In genomic region chr2:174297086-174297571, GRCm38 (mm10) we compare ENCODE assay signal across 8 mouse cellular contexts. TPM values are rescaled to one million over a fixed set of nuclear protein-coding genes. Genes with fewer than 3 reads are reported as not detected.
DNase-seq lines count a peak whose midpoint lies in the region; ATAC-seq and TF ChIP-seq lines count a peak whose summit lies in the region.

No protein-coding gene starts in this region.

- no peak overlapping the region for H3K9ac ChIP-seq in embryonic facial prominence, embryonic 12.5 days
- H3K9ac ChIP-seq in hindbrain, embryonic 12.5 days = no peak overlapping the region
- H3K9ac ChIP-seq in liver, embryonic 14.5 days (replicated peaks) = peak overlapping the region; percentile 18
- no peak overlapping the region for H3K9ac ChIP-seq in neural tube, embryonic 13.5 days

- peak overlapping the region; percentile 33 for H3K4me2 ChIP-seq in embryonic facial prominence, embryonic 12.5 days (replicated peaks)
- peak overlapping the region; percentile 60 for H3K4me2 ChIP-seq in hindbrain, embryonic 12.5 days (replicated peaks)
- peak overlapping the region; percentile 84 for H3K4me2 ChIP-seq in liver, embryonic 14.5 days (ENCODE audit: low read depth)
- H3K4me2 ChIP-seq in neural tube, embryonic 13.5 days = peak overlapping the region; percentile 61

- H3K4me3 ChIP-seq in embryonic facial prominence, embryonic 12.5 days = peak overlapping the region; percentile 12; the same call in 1 of the 2 replicates
- H3K4me3 ChIP-seq in hindbrain, embryonic 12.5 days = peak overlapping the region; percentile 7; the same call in 1 of the 2 replicates
- peak overlapping the region; percentile 67 to 84 for H3K4me3 ChIP-seq in liver, embryonic 14.5 days (ENCODE audit: insufficient read depth in 1 of 2, low read depth in 2 of 2, low read length in 2 of 2)
- peak overlapping the region; percentile 14 for H3K4me3 ChIP-seq in neural tube, embryonic 13.5 days

- peaks cover 66% of the 10 kb centered on the region for H3K9me3 ChIP-seq in embryonic facial prominence, embryonic 12.5 days
- H3K9me3 ChIP-seq in hindbrain, embryonic 12.5 days (replicated peaks) = peaks cover 71% of the 10 kb centered on the region
- H3K9me3 ChIP-seq in liver, embryonic 14.5 days (ENCODE audit: control insufficient read depth, low read length) = no peaks in the 10 kb centered on the region; the same call in 1 of the 2 replicates
- H3K9me3 ChIP-seq in neural tube, embryonic 13.5 days = peaks cover 61% of the 10 kb centered on the region

- no peak overlapping the region for H3K27ac ChIP-seq in embryonic facial prominence, embryonic 12.5 days
- H3K27ac ChIP-seq in hindbrain, embryonic 12.5 days = no peak overlapping the region
- H3K27ac ChIP-seq in liver, embryonic 14.5 days = no peak overlapping the region
- no peak overlapping the region for H3K27ac ChIP-seq in neural tube, embryonic 13.5 days (replicated peaks)

- peak; percentile 62 for DNase-seq in right cerebral cortex, postnatal 4 days
- DNase-seq in right cerebral cortex, adult 2 months (ENCODE audit: low spot score in 2 of 2) = no peak
- peak; percentile 58 to 69 (median 64) for DNase-seq in liver, embryonic 14.5 days (ENCODE audit: low read depth in 3 of 3, low spot score in 3 of 3)
- DNase-seq in frontal cortex, postnatal 14 days (ENCODE audit: low spot score in 2 of 2) = no peak
- no peak for DNase-seq in urinary bladder, postnatal 4 days (ENCODE audit: low spot score in 2 of 2)

- peak; percentile 46 for TF ChIP-seq CTCF in liver, embryonic 14.5 days (IDR thresholded peaks at IDR 0.05; ENCODE audit: low read depth)

- peaks cover 41% of the 10 kb centered on the region for H3K27me3 ChIP-seq in embryonic facial prominence, embryonic 12.5 days
- peaks cover 45% of the 10 kb centered on the region for H3K27me3 ChIP-seq in hindbrain, embryonic 12.5 days
- H3K27me3 ChIP-seq in liver, embryonic 14.5 days (ENCODE audit: control insufficient read depth, insufficient read depth, low read length) = peaks cover 39% of the 10 kb centered on the region
- H3K27me3 ChIP-seq in neural tube, embryonic 13.5 days = peaks cover 49% of the 10 kb centered on the region

- ATAC-seq in embryonic facial prominence, embryonic 12.5 days (ENCODE audit: insufficient number of reproducible peaks, insufficient read depth, low FRiP score, low TSS enrichment) = no peak
- ATAC-seq in hindbrain, embryonic 12.5 days (ENCODE audit: low FRiP score) = no peak
- ATAC-seq in liver, embryonic 14.5 days (ENCODE audit: insufficient read depth) = peak; percentile 62
- no peak for ATAC-seq in neural tube, embryonic 13.5 days (ENCODE audit: low read depth)

- no peak for TF ChIP-seq EP300 in liver, embryonic 14.5 days (IDR thresholded peaks at IDR 0.05; ENCODE audit: low read depth)

- peaks cover 5% of the 10 kb centered on the region for H3K36me3 ChIP-seq in embryonic facial prominence, embryonic 12.5 days
- H3K36me3 ChIP-seq in hindbrain, embryonic 12.5 days = peaks cover 7% of the 10 kb centered on the region; the same call in 1 of the 2 replicates
- no peaks in the 10 kb centered on the region for H3K36me3 ChIP-seq in liver, embryonic 14.5 days (replicated peaks; ENCODE audit: control insufficient read depth, insufficient read depth, low read depth)
- H3K36me3 ChIP-seq in neural tube, embryonic 13.5 days = peaks cover 12% of the 10 kb centered on the region

- peaks cover 15% of the 10 kb centered on the region for H3K4me1 ChIP-seq in embryonic facial prominence, embryonic 12.5 days
- peaks cover 43% of the 10 kb centered on the region for H3K4me1 ChIP-seq in hindbrain, embryonic 12.5 days
- peaks cover 0 to 10% of the 10 kb centered on the region in 2 experiments; a peak in 1 of 4 replicates for H3K4me1 ChIP-seq in liver, embryonic 14.5 days (replicated peaks; ENCODE audit: control insufficient read depth in 2 of 2, insufficient read depth in 2 of 2, low read length in 1 of 2)
- peaks cover 60% of the 10 kb centered on the region for H3K4me1 ChIP-seq in neural tube, embryonic 13.5 days (replicated peaks)

- 58% methylated on average over 29 of the region's 29 CpGs for WGBS in embryonic facial prominence, embryonic 12.5 days
- WGBS in hindbrain, embryonic 12.5 days = 51% methylated on average over 29 of the region's 29 CpGs
- 52% methylated on average over 29 of the region's 29 CpGs for WGBS in liver, embryonic 14.5 days (ENCODE audit: insufficient replicate concordance)
- WGBS in neural tube, embryonic 13.5 days = 46% methylated on average over 29 of the region's 29 CpGs

RNA-seq across cellular contexts. Expression of gene Gnas, which starts 13.0 kb away (rescaled TPM):
- polyA plus RNA-seq in embryonic facial prominence, embryonic 12.5 days (2016; fragmentation: Nextera tagmentation; extraction: Ambion mirVana) = 1,926 and 2,042 TPM in 2 replicates
- polyA plus RNA-seq in hindbrain, embryonic 12.5 days (2016; fragmentation: Nextera tagmentation; extraction: Ambion mirVana) = 1,701 and 1,752 TPM in 2 replicates
- 231 and 302 TPM in 2 replicates for polyA plus RNA-seq in liver, embryonic 14.5 days (2012; rRNA removed)
- polyA plus RNA-seq in liver, embryonic 14.5 days (2014; fragmentation: Nextera tagmentation; extraction: Ambion mirVana) = 286 and 331 TPM in 2 replicates
- polyA plus RNA-seq in neural tube, embryonic 13.5 days (2015; fragmentation: Nextera tagmentation; extraction: Ambion mirVana) = 1,617 and 1,631 TPM in 2 replicates

RNA-seq across cellular contexts. Expression of gene Gm20721, which starts 49.4 kb away (rescaled TPM):
- 17.3 and 19.9 TPM in 2 replicates for polyA plus RNA-seq in embryonic facial prominence, embryonic 12.5 days (2016; fragmentation: Nextera tagmentation; extraction: Ambion mirVana)
- 13.7 and 14.5 TPM in 2 replicates for polyA plus RNA-seq in hindbrain, embryonic 12.5 days (2016; fragmentation: Nextera tagmentation; extraction: Ambion mirVana)
- polyA plus RNA-seq in liver, embryonic 14.5 days (2012; rRNA removed) = 0.14 and 0.74 TPM in 2 replicates
- polyA plus RNA-seq in liver, embryonic 14.5 days (2014; fragmentation: Nextera tagmentation; extraction: Ambion mirVana) = 0.64 and 0.88 TPM in 2 replicates
- polyA plus RNA-seq in neural tube, embryonic 13.5 days (2015; fragmentation: Nextera tagmentation; extraction: Ambion mirVana) = 14.3 and 28.0 TPM in 2 replicates

Comparison
In these comparisons a context has a peak if more than half of its experiments do, and no peak if none do; other contexts are left out.
1. DNase-seq: peak in right cerebral cortex, postnatal 4 days (single experiment) and liver, embryonic 14.5 days (3 of 3); none in right cerebral cortex, adult 2 months (0 of 2), frontal cortex, postnatal 14 days (0 of 2) and urinary bladder, postnatal 4 days (0 of 2).
2. H3K4me2 ChIP-seq: peak in every context shown above with its lines; median percentile 84 in liver, embryonic 14.5 days; 61 in neural tube, embryonic 13.5 days; 60 in hindbrain, embryonic 12.5 days; 33 in embryonic facial prominence, embryonic 12.5 days.
3. H3K4me3 ChIP-seq: peak in every context shown above with its lines; median percentile 76 in liver, embryonic 14.5 days; 14 in neural tube, embryonic 13.5 days; 12 in embryonic facial prominence, embryonic 12.5 days; 7 in hindbrain, embryonic 12.5 days.